Mouse (Mus musculus) liver, embryonic 14 days (tissue): Measurements from ENCODE around the gene Olfr116. TPM values are rescaled to one million over a fixed set of nuclear protein-coding genes. Genes with fewer than 3 reads are reported as not detected.

ENCODE experiments used
- polyA plus RNA-seq: library from polyadenylated mRNA; depleted of rRNA; stranded (reverse); fragments of >200 nt; gene quantifications from 2 replicates; pipeline ENCODE4 v1.2.3, GENCODE M21; 2012; rRNA removed

The Olfr116 gene
- polyA plus RNA-seq = not detected in 2 replicates

GRCm38 (mm10) chr17:37627009-37627408 is at the start of gene Olfr116, which contains the start of gene Olfr115:
Olfr116 (minus strand) TSS chr17:37627199.
Olfr115 (minus strand) TSS chr17:37627109.

DNA sequence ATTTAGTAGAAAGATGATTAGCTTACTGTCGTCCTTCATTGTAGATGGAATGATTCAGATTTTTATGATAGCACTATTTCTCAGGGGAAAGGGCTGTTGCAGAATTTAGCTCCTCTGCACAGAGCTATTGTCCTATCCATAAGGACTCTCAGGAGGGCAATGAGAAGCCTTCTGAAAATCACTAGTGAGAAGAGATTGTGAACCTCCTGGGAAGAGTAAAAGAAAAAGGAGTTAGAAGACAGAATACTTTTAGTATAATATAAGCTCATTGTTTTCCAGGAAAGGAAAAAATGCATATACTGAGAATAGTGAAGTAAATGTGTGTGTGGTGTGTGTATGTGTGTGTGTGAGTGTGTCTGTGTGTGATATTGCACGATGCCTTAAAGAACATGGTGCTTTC is 39.7 kb upstream of the Olfr116 start, which contains the start of gene Olfr118:
Gene Olfr118 (plus strand): TSS at position 301 of the 400 bp plus-strand sequence.

DNA sequence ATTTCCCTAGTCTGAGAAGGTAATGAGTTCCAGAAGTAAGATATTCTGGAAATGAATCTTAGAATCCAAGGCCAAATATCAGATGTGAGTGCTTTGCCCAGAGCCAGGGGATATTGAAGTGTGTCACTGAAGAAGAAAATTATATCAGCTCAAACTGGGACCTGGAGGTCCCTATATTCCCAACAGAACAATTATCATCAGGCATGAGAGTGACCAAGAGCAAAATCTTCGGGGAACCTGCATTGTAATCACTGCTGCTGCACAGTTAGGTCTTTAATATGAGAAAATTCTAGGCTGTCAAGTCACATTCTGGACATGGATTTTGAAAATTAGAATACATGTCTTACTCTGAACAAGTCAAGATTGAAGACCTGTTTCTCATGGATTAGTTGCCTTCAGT is 36.7 kb upstream of the Olfr116 start, which contains the start of gene Olfr117:
Gene Olfr117 (minus strand): TSS at position 101 of the 400 bp plus-strand sequence.

DNA sequence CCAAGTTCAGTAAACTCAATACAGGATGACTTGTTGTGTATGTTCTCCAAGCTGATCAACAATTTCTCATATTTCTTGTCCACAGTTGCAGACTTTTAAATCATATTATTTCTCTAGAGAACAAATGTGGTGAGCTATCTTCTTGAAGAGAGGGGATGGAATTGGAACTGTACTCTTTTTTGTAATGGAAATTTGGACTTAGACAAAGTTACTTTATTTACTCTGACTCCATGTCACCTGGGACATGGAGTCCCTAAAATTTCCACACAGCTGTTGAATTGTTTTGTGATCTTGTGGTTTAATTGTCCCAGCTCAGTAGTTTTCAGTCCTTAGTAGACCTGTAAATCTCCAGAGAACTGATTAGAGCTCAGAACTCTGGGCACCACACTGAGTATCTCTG is 34.4 kb downstream of the Olfr116 start, which contains the start of gene Olfr114:
Gene Olfr114 (minus strand): TSS at position 101 of the 400 bp plus-strand sequence.

DNA sequence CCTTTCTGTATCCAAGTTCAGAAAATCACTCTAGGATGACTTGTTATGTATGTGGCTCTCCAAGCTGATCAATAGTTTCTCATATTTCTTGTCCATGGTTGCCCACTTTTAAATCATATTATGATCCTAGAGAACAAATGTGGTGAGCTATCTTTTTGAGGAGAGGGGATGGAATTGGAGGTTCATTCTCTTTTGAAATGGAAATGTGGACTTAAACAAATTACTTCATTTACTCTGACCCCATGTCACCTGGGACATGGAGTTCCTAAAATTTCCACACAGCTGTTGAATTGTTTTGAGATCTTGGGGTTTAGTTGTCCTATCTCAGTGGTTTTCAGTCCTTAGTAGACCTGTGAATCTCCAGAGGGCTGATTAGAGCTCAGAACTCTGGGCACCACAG is 49.4 kb downstream of the Olfr116 start, which contains the start of gene Olfr113:
Gene Olfr113 (minus strand): TSS at position 101 of the 400 bp plus-strand sequence.

Other genes with a start within 250 kb of the Olfr116 start
- gene Olfr105-ps, start 248.2 kb downstream of the Olfr116 start, polyA plus RNA-seq = not detected in 2 replicates
- gene Olfr106-ps, start 236.8 kb downstream of the Olfr116 start, polyA plus RNA-seq = not detected in 2 replicates
- gene Olfr107, start 228.0 kb downstream of the Olfr116 start, polyA plus RNA-seq = not detected in 2 replicates
- gene Olfr108, start 181.7 kb downstream of the Olfr116 start, polyA plus RNA-seq = not detected in 2 replicates
- gene Olfr109, start 168.3 kb downstream of the Olfr116 start, polyA plus RNA-seq = not detected in 2 replicates
- gene H2-M2, start 143.6 kb downstream of the Olfr116 start, polyA plus RNA-seq = 0.02 TPM in 1 of 2 replicates, not detected in the other
- not detected in 2 replicates for gene Olfr110, start 134.7 kb downstream of the Olfr116 start, polyA plus RNA-seq
- gene Olfr111, start 119.2 kb downstream of the Olfr116 start, polyA plus RNA-seq = 0.03 and 0.06 TPM in 2 replicates
- gene Olfr112, start 57.7 kb downstream of the Olfr116 start, polyA plus RNA-seq = not detected in 2 replicates
- gene Olfr113, start 49.5 kb downstream of the Olfr116 start, polyA plus RNA-seq = not detected in 2 replicates
- gene Olfr114, start 34.5 kb downstream of the Olfr116 start, polyA plus RNA-seq = not detected in 2 replicates
- gene Olfr115, start 90 bp downstream of the Olfr116 start, polyA plus RNA-seq = not detected in 2 replicates
- not detected in 2 replicates for gene Olfr117, start 36.6 kb upstream of the Olfr116 start, polyA plus RNA-seq
- not detected in 2 replicates for gene Olfr118, start 39.8 kb upstream of the Olfr116 start, polyA plus RNA-seq
- not detected in 2 replicates for gene Olfr119, start 69.4 kb upstream of the Olfr116 start, polyA plus RNA-seq
- gene Olfr120, start 94.6 kb upstream of the Olfr116 start, polyA plus RNA-seq = not detected in 2 replicates
- gene Olfr121, start 121.7 kb upstream of the Olfr116 start, polyA plus RNA-seq = not detected in 2 replicates
- not detected in 2 replicates for gene Olfr122, start 141.4 kb upstream of the Olfr116 start, polyA plus RNA-seq
- not detected in 2 replicates for gene Olfr123, start 166.3 kb upstream of the Olfr116 start, polyA plus RNA-seq
- gene Olfr124, start 172.7 kb upstream of the Olfr116 start, polyA plus RNA-seq = not detected in 2 replicates
- gene Olfr125, start 205.8 kb upstream of the Olfr116 start, polyA plus RNA-seq = not detected in 2 replicates
- not detected in 2 replicates for gene Olfr126, start 220.3 kb upstream of the Olfr116 start, polyA plus RNA-seq